Mouse (Mus musculus): ENCODE measurements at regions not wholly inside any gene's neighbourhood (a gene's known extent, or its start where the extent isn't known, plus 50 kb on each side); places are given as distances from the start of the nearest gene placed in this dataset.

GRCm38 (mm10) chr17:10025212-10025611 is 294.4 kb downstream of the Qk start:
- TF ChIP-seq MYC (IDR thresholded peaks at IDR 0.05; ENCODE audit: low read depth, low read length) (no peak), NELFE (IDR thresholded peaks at IDR 0.05; ENCODE audit: low read depth, low read length) (no peak), ZMIZ1 (IDR thresholded peaks at IDR 0.05; ENCODE audit: low read depth, low read length) (no peak)
